Mouse (Mus musculus) frontal cortex, postnatal 25 days (tissue): Measurements from ENCODE around the gene Spats2.
A peak's percentile ranks its signal among the peaks of the same experiment; 100 is the strongest.

Source experiments
- DNase-seq, 2 experiments: peaks; one replicate each; pipeline ENCODE4 v3.0.0; 2022; ENCODE audit warnings: low spot score in 2 of 2

The Spats2 gene

GRCm38 (mm10) chr15:99097840-99098492 lies 27.8 kb upstream of the Spats2 start:
- no peak for DNase-seq

DNA sequence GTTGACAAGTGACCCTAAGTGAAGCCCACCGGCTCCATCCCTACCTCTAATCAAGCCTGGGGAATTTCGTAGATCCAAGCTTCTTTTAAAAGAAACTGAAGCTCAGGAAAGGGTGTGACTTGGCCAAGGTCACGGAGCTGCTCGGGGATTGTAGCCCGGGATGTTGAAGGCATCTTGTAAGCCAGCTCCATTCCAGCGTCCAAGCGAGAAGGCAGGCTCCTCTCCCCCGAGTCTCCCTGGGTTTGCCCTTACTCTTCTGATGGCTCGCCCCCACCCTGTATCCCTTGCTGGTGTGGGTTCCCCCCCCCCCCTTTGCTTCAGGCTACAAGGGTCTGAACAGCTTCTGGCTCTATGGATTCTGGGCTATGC lies 27.2 kb upstream of the Spats2 start:
- DNase-seq = no peak

DNA sequence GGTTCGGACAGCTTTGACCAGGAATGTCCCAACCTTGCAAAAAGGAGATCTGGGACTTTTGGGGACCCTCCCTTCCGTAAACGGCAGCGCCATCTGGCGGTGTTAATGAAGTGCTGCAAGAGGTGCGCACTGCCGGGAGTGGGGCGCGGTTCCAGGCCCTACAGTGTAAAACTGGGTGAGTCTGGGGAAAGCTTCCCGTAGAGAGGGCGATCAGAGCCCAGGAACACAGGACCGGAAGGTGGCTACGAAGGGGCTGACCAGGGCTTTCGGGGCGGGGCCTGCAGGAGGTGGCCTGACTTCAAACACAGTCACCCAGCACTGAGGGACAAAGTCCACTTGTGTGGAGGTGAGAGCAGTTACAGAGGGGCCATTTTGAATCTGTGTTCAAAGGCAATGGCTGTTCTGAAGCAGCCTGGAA lies 26.6 kb upstream of the Spats2 start:
- no peak for DNase-seq

DNA sequence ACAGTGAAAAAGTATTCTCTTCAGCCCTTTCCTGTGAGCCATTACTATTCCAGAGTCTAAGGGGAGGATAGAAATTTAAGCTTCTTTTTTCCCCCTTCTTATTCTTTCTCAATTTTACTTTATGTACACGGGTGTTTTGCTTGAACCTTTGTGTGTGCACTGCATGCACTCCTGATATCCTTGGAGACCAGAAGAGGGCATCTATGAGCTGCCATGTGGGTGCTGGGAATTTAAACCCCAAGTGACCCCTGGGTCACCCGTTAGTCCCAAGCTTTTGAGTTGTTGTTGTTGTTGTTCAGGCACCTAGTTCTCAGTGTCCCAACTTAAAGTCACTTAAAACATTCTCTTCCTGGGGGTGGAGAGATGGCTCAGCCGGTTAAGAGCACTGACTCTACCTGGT lies 25.7 kb upstream of the Spats2 start:
- no peak for DNase-seq

GRCm38 (mm10) chr15:99105238-99105637 lies 20.5 kb upstream of the Spats2 start:
- DNase-seq = no peak

GRCm38 (mm10) chr15:99107866-99108265 lies 17.9 kb upstream of the Spats2 start:
- DNase-seq = no peak

DNA sequence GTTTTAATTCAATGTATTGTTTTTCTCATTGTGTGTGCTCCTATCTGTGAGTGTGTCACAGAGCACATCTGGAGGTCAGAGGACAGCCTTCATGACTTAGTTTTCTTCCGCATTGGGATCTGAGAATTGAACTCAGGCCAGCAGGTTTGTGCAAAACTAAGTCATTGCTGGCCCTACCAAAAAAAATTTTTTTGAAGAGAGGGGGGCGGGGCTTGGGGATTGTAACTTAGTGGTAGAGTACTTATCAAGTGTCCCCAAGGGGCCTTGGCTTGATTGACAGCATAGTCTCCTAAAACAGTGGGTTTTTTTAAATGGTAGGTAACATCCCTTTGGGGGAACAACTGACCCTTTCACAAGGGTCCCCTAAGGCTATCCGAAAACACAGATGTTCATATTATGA lies 14.6 kb upstream of the Spats2 start:
- DNase-seq = no peak

DNA sequence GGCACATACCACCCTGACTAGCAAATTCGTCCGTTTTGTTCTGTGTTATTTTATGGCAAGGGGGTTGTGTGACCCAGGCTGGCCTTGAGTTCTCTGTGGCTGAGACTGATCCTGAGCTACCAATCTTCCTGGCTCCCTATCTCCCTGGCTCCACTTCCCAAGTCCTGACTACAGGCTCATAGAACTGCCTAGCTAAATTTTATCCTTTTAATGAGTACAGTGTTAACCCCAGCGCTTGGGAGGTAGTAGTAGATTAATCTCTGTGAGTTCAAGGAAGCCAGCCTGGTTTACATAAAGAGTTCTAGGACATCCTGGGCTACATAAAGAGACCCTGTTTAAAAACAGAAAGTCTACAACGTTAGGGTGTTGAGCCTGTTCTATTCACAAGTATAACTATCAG lies 13.9 kb upstream of the Spats2 start:
- DNase-seq = no peak

- no peak for DNase-seq
These were observed 12.8 kb upstream of the Spats2 start for GRCm38 (mm10) chr15:99112843-99113395.

GRCm38 (mm10) chr15:99113396-99113975 lies 12.2 kb upstream of the Spats2 start:
- DNase-seq = no peak

GRCm38 (mm10) chr15:99114312-99115064 lies 11.2 kb upstream of the Spats2 start:
- DNase-seq = no peak

DNA sequence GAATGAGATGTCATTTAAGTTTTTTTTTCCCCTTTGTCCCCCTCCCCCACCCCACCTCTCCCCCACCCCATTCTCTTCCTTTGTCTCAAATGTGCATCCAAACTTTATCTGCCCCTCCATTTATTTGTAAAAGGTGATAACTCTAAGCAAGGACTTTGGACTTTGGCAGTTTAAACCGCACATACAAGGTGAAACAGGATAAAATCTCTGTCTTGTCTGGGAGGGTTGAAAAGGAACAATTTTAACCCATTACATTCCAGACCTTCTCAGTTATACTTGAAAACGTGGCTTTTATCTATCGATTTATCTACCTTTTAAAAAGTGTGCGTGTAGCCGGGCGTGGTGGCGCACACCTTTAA lies 10.7 kb upstream of the Spats2 start:
- DNase-seq = no peak

DNA sequence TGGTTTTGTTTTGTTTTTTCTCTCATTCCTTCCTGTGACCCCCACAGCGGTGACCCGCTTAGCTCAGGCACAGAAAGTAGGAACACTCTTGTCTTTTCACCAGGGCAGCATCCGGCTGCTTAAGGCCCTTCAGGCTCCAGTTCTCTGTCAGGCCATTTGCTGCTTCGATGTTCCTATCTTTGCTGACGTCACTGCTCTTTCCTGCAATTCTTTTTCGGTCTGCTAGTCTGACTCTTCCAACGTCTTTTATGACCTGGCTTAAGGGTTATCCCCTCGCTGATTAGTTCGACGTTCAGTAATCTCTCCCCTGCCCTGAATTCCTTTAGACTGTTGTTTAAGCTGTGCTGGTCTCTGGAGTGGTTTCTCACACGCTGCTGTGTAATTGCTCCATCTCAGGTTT lies 9.2 kb upstream of the Spats2 start:
- DNase-seq = no peak

DNA sequence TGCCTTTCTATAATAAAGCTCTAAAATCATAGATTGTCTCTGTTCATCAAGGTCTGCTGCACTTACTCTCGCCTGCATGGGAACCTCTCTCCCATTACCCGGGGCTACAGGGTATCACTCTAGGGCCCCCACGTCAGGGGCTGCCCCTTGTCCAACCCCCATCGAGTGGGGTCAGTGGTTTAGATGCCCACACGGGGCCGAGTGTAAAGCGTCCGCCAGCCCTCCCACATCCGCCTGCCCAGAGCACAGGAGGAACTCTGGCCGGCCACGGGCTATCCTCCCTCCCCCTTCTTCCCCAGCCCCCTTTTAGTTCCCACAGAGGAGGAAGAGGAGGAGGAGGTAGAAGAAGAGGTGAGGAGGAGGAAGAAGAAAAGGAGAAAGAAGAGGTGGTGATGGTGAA lies 4.9 kb upstream of the Spats2 start:
- DNase-seq = no peak

- no peak for DNase-seq
These were observed 3.1 kb upstream of the Spats2 start for GRCm38 (mm10) chr15:99122642-99123041.

- DNase-seq = peak; percentile 86 to 87
These were observed 532 bp downstream of the Spats2 start for GRCm38 (mm10) chr15:99126081-99126815.

- DNase-seq = no peak
These were observed 1.2 kb downstream of the Spats2 start for GRCm38 (mm10) chr15:99126816-99127365.

DNA sequence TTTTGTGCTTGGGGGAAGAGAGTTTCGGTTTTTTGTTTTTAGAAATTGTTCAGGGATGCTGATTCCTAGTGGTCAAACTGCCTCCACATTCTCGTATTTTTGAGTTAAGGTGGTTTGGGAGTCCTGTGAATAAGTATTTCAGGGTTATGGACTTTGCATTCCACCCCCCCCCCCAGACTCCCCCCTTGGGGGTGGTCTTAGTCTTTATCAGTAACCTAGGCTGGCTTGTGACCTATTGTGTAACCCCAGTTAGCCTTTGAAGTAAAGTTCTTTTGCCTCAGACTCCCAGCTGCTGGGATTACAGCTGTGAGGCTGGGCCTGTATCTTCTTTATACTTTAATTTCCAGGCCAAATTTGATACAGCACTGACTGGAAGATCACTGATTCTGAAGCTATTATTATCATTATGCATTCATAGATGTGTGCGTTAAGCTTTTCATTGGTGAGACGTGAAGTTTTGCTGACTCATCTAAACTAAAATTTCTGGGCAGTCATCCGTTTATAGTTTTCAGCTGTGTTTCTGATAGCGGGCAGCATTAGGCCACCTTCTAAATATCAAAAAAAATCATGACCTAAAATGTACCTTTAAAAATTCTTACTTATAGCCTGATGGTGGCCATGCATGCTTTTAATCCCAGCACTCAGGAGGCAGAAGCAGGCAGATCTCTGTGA lies 2.3 kb downstream of the Spats2 start:
- no peak for DNase-seq

- no peak for DNase-seq
These were observed 3.7 kb downstream of the Spats2 start for GRCm38 (mm10) chr15:99129441-99129840.

GRCm38 (mm10) chr15:99129956-99130910 lies 4.5 kb downstream of the Spats2 start:
- DNase-seq = no peak
